10 mouse cellular contexts compared by ENCODE assay signal in the genomic region with DNA sequence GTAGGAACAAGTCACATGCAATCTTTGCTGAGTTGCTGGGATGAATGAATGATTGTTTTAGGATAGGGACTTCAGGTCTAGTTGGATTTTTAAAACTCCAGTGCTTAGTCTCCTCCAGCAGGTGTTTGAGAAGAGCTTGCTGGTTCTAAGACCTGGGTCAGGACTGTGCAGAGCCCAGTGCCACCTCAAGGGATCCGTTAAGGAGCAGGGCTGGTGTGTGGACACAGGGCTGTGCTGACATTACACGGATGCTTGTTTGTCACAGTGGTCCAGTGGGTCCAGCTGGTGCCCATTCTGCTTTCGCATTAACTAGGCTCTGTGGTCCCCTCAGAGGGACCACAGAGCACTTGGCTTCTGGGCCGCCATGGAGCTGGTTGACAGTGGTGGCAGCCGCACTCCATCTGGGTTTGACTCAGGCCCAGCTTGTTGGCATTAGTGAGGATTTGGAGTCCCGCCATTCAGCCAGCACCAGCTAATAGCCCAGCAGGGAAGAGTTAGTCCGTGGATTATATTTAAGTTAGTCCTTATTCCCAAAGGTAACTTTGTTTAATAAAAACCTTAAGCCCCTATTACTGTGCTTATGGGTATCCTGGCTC. TPM values are rescaled to one million over a fixed set of nuclear protein-coding genes. Genes with fewer than 3 reads are reported as not detected.
DNase-seq lines count a peak whose midpoint lies in the region; ATAC-seq and TF ChIP-seq lines count a peak whose summit lies in the region.
"Had no signal": no experiment of that assay in that cellular context is flagged by ENCODE, and none has a peak within 500 bp of the region (broad histone marks: within the 10 kb centered on the region; RNA-seq: fewer than 3 reads in every experiment).

No protein-coding gene starts in this region.

- DNase-seq in kidney, postnatal 10 days, result no peak
- no peak for DNase-seq in lung, adult 2 months
- DNase-seq in thymus, postnatal 10 days (ENCODE audit: low spot score in 2 of 2), result no peak
- no peak for DNase-seq in lung, postnatal 36 days
- DNase-seq: kidney, adult 8-10 months had no signal

- TF ChIP-seq POLR2A in lung, adult 2 months (IDR thresholded peaks at IDR 0.05; ENCODE audit: borderline replicate concordance, extremely low read depth, low read depth, low read length), result no peak

- no peak overlapping the region for H3K4me2 ChIP-seq in kidney, embryonic 16.5 days (replicated peaks; ENCODE audit: low read depth, low read length)
- H3K4me2 ChIP-seq in embryonic facial prominence, embryonic 15.5 days (replicated peaks), result no peak overlapping the region
- H3K4me2 ChIP-seq in hindbrain, embryonic 16.5 days (ENCODE audit: low read length), result no peak overlapping the region
- H3K4me2 ChIP-seq in neural tube, embryonic 13.5 days, result no peak overlapping the region
- H3K4me2 ChIP-seq: heart, embryonic 12.5 days had no signal

- H3K4me3 ChIP-seq in kidney, embryonic 16.5 days (ENCODE audit: low read length), result no peak overlapping the region
- no peak overlapping the region for H3K4me3 ChIP-seq in embryonic facial prominence, embryonic 15.5 days (replicated peaks)
- H3K4me3 ChIP-seq in hindbrain, embryonic 16.5 days (ENCODE audit: low read length), result no peak overlapping the region
- no peak overlapping the region for H3K4me3 ChIP-seq in neural tube, embryonic 13.5 days
- H3K4me3 ChIP-seq in lung, adult 2 months (replicated peaks; ENCODE audit: extremely low read depth, low read depth, low read length), result no peak overlapping the region
- H3K4me3 ChIP-seq: heart, embryonic 12.5 days had no signal

- peaks cover 39% of the 10 kb centered on the region for H3K4me1 ChIP-seq in kidney, embryonic 16.5 days (ENCODE audit: insufficient read depth, low read length)
- peaks cover 69% of the 10 kb centered on the region for H3K4me1 ChIP-seq in embryonic facial prominence, embryonic 15.5 days
- H3K4me1 ChIP-seq in hindbrain, embryonic 16.5 days (ENCODE audit: control insufficient read depth, insufficient read depth, low read depth, low read length), result peaks cover 48% of the 10 kb centered on the region
- H3K4me1 ChIP-seq in neural tube, embryonic 13.5 days (replicated peaks), result peaks cover 79% of the 10 kb centered on the region
- no peaks in the 10 kb centered on the region; the same call in 1 of the 2 replicates for H3K4me1 ChIP-seq in lung, adult 2 months (ENCODE audit: control insufficient read depth, insufficient read depth, low read length)
- H3K4me1 ChIP-seq: heart, embryonic 12.5 days had no signal

- no peak for TF ChIP-seq CTCF in lung, adult 2 months (IDR thresholded peaks at IDR 0.05; ENCODE audit: insufficient read depth, low read length)

- H3K9ac ChIP-seq in kidney, embryonic 16.5 days (replicated peaks; ENCODE audit: low read length), result no peak overlapping the region
- no peak overlapping the region for H3K9ac ChIP-seq in embryonic facial prominence, embryonic 15.5 days
- no peak overlapping the region for H3K9ac ChIP-seq in hindbrain, embryonic 16.5 days (ENCODE audit: low read depth, low read length)
- no peak overlapping the region; the same call in 1 of the 2 replicates for H3K9ac ChIP-seq in neural tube, embryonic 13.5 days
- H3K9ac ChIP-seq: heart, embryonic 12.5 days had no signal

- WGBS in kidney, embryonic 16.5 days, result 87% methylated on average over 7 of the region's 7 CpGs
- WGBS in embryonic facial prominence, embryonic 15.5 days, result 40% methylated on average over 7 of the region's 7 CpGs
- 34% methylated on average over 7 of the region's 7 CpGs for WGBS in hindbrain, embryonic 16.5 days
- WGBS in neural tube, embryonic 13.5 days, result 36% methylated on average over 7 of the region's 7 CpGs
- WGBS in lung, adult 2 months, result 85% methylated on average over 7 of the region's 7 CpGs

- ATAC-seq in kidney, embryonic 16.5 days (ENCODE audit: low FRiP score, low TSS enrichment), result 0 out of 2 replicates have a peak, but pooled peaks have one; percentile 29
- ATAC-seq in embryonic facial prominence, embryonic 15.5 days (ENCODE audit: insufficient number of reproducible peaks, low FRiP score, low TSS enrichment, low read depth), result peak; percentile 20; the same call in 1 of the 2 replicates
- ATAC-seq in hindbrain, embryonic 16.5 days, result peak; percentile 64
- no peak for ATAC-seq in neural tube, embryonic 13.5 days (ENCODE audit: low read depth)

- H3K27me3 ChIP-seq in kidney, embryonic 16.5 days (ENCODE audit: insufficient read depth, low read length), result no peaks in the 10 kb centered on the region
- H3K27me3 ChIP-seq in embryonic facial prominence, embryonic 15.5 days, result no peaks in the 10 kb centered on the region
- H3K27me3 ChIP-seq in hindbrain, embryonic 16.5 days (replicated peaks; ENCODE audit: control insufficient read depth, insufficient read depth, low read length), result no peaks in the 10 kb centered on the region; the same call in 1 of the 2 replicates
- no peaks in the 10 kb centered on the region for H3K27me3 ChIP-seq in neural tube, embryonic 13.5 days
- H3K27me3 ChIP-seq: heart, embryonic 12.5 days had no signal

- H3K9me3 ChIP-seq in kidney, embryonic 16.5 days (ENCODE audit: low read length), result no peaks in the 10 kb centered on the region
- no peaks in the 10 kb centered on the region for H3K9me3 ChIP-seq in embryonic facial prominence, embryonic 15.5 days (replicated peaks)
- no peaks in the 10 kb centered on the region for H3K9me3 ChIP-seq in hindbrain, embryonic 16.5 days (ENCODE audit: control insufficient read depth, low read length)
- H3K9me3 ChIP-seq in neural tube, embryonic 13.5 days, result no peaks in the 10 kb centered on the region

- no peaks in the 10 kb centered on the region for H3K36me3 ChIP-seq in kidney, embryonic 16.5 days (ENCODE audit: insufficient read depth, low read length)
- H3K36me3 ChIP-seq in embryonic facial prominence, embryonic 15.5 days, result no peaks in the 10 kb centered on the region
- H3K36me3 ChIP-seq in hindbrain, embryonic 16.5 days (ENCODE audit: control insufficient read depth, insufficient read depth, low read length), result no peaks in the 10 kb centered on the region
- H3K36me3 ChIP-seq in neural tube, embryonic 13.5 days, result no peaks in the 10 kb centered on the region

- no peak overlapping the region for H3K27ac ChIP-seq in kidney, embryonic 16.5 days (ENCODE audit: low read length)
- H3K27ac ChIP-seq in embryonic facial prominence, embryonic 15.5 days (replicated peaks), result no peak overlapping the region
- H3K27ac ChIP-seq in hindbrain, embryonic 16.5 days (ENCODE audit: low read depth, low read length), result peak overlapping the region; percentile 25; the same call in 1 of the 2 replicates
- peak overlapping the region; percentile 56 for H3K27ac ChIP-seq in neural tube, embryonic 13.5 days (replicated peaks)

RNA-seq across cellular contexts. Expression of a gene that starts 22.6 kb away (rescaled TPM):
- 94.6 and 98.5 TPM in 2 replicates for polyA plus RNA-seq in kidney, embryonic 16.5 days (2015; fragmentation: Nextera tagmentation; extraction: Ambion mirVana)
- 62.9 and 65.8 TPM in 2 replicates for polyA plus RNA-seq in embryonic facial prominence, embryonic 15.5 days (2015; fragmentation: Nextera tagmentation; extraction: Ambion mirVana)
- 108 and 115 TPM in 2 replicates for polyA plus RNA-seq in hindbrain, embryonic 16.5 days (2015; fragmentation: Nextera tagmentation; extraction: Ambion mirVana)
- polyA plus RNA-seq in neural tube, embryonic 13.5 days (2015; fragmentation: Nextera tagmentation; extraction: Ambion mirVana), result 108 and 109 TPM in 2 replicates
- polyA plus RNA-seq in lung, adult 2 months (2012; rRNA removed), result 119 and 127 TPM in 2 replicates

RNA-seq across cellular contexts. Expression of a gene that starts 23.1 kb away (rescaled TPM):
- 8.9 and 9.9 TPM in 2 replicates for polyA plus RNA-seq in kidney, embryonic 16.5 days (2015; fragmentation: Nextera tagmentation; extraction: Ambion mirVana)
- polyA plus RNA-seq in embryonic facial prominence, embryonic 15.5 days (2015; fragmentation: Nextera tagmentation; extraction: Ambion mirVana), result 7.1 and 9.9 TPM in 2 replicates
- 5.0 and 6.0 TPM in 2 replicates for polyA plus RNA-seq in hindbrain, embryonic 16.5 days (2015; fragmentation: Nextera tagmentation; extraction: Ambion mirVana)
- 6.5 and 7.4 TPM in 2 replicates for polyA plus RNA-seq in neural tube, embryonic 13.5 days (2015; fragmentation: Nextera tagmentation; extraction: Ambion mirVana)
- 15.7 and 18.3 TPM in 2 replicates for polyA plus RNA-seq in lung, adult 2 months (2012; rRNA removed)

Comparison
In these comparisons a context has a peak if more than half of its experiments do, and no peak if none do; other contexts are left out.
1. H3K27ac ChIP-seq: peak in hindbrain, embryonic 16.5 days (single experiment) and neural tube, embryonic 13.5 days (single experiment); none in kidney, embryonic 16.5 days (single experiment) and embryonic facial prominence, embryonic 15.5 days (single experiment).